ENCODE assay signal across 9 mouse cellular contexts in the genomic region with DNA sequence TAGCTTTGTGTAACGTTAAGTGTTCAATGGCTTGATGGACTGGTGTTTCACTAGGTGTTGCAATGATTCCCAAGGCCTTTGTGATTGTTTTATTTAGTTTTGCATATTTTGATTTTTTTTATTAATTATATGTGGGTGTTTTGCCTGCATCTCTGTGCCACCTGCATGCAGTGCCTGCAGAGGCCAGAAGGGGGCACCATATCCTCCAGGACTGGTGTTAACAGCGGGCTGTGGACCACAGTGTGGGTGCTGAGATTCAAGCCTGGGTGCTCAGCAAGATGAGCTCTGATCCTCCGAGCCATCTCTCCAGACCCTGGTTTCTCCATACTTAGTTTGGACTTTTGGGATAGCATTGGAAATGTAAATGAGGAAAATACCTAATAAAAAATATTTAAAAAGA.
DNase-seq lines count a peak whose midpoint lies in the region; TF ChIP-seq lines count a peak whose summit lies in the region.
"Had no signal": no experiment of that assay in that cellular context is flagged by ENCODE, and none has a peak within 500 bp of the region (broad histone marks: within the 10 kb centered on the region; RNA-seq: fewer than 3 reads in every experiment).

No protein-coding gene starts in this region.

- TF ChIP-seq POLR2A in bone marrow, adult 2 months (IDR thresholded peaks at IDR 0.05; ENCODE audit: borderline replicate concordance, control insufficient read depth, low read depth, low read length): no peak
- no peak for TF ChIP-seq POLR2A in olfactory bulb, adult 2 months (IDR thresholded peaks at IDR 0.05; ENCODE audit: insufficient read depth, low read depth, low read length)

- WGBS in bone marrow, adult 2 months: 81% methylated on average over 3 of the region's 3 CpGs
- 88% methylated on average over 3 of the region's 3 CpGs for WGBS in olfactory bulb, adult 2 months

- peaks cover 9% of the 10 kb centered on the region for H3K36me3 ChIP-seq in E14TG2a.4 (ENCODE audit: insufficient read depth, low read length)
- H3K36me3 ChIP-seq: midbrain, embryonic 15.5 days had no signal

- peak; percentile 43 to 51 for DNase-seq in kidney, postnatal 4 days
- DNase-seq in kidney, postnatal 14 days: no peak
- no peak for DNase-seq in gastrocnemius, postnatal 25 days
- no peak for DNase-seq in right cerebral cortex, postnatal 4 days
- DNase-seq: cerebellum, adult 9-11 months had no signal

- H3K4me1 ChIP-seq in E14TG2a.4 (replicated peaks; ENCODE audit: low read depth, low read length): peaks cover 76% of the 10 kb centered on the region
- no peaks in the 10 kb centered on the region for H3K4me1 ChIP-seq in bone marrow, adult 2 months (ENCODE audit: control insufficient read depth, insufficient read depth, low read length)
- peaks cover 33% of the 10 kb centered on the region for H3K4me1 ChIP-seq in olfactory bulb, adult 2 months (ENCODE audit: control insufficient read depth, insufficient read depth, low read length)

- H3K27me3 ChIP-seq in E14TG2a.4 (ENCODE audit: insufficient read depth, low read length): no peaks in the 10 kb centered on the region
- H3K27me3 ChIP-seq: midbrain, embryonic 15.5 days had no signal

- peak; percentile 97 for TF ChIP-seq CTCF in E14TG2a.4 (conservative IDR thresholded peaks at IDR 0.05; ENCODE audit: low read length)
- peak; percentile 78 for TF ChIP-seq CTCF in bone marrow, adult 2 months (IDR thresholded peaks at IDR 0.05; ENCODE audit: control insufficient read depth, insufficient read depth, low read length)
- peak; percentile 61; the same call in 1 of the 2 replicates for TF ChIP-seq CTCF in olfactory bulb, adult 2 months (IDR thresholded peaks at IDR 0.05; ENCODE audit: insufficient read depth, low read depth, low read length)

- H3K9me3 ChIP-seq in E14TG2a.4 (ENCODE audit: low read length): no peaks in the 10 kb centered on the region
- H3K9me3 ChIP-seq: midbrain, embryonic 15.5 days had no signal

- no peak overlapping the region for H3K27ac ChIP-seq in bone marrow, adult 2 months (ENCODE audit: control insufficient read depth, insufficient read depth, low read depth, low read length, poor library complexity)
- H3K27ac ChIP-seq in olfactory bulb, adult 2 months (ENCODE audit: insufficient read depth, low read depth, low read length): no peak overlapping the region
- H3K27ac ChIP-seq: midbrain, embryonic 15.5 days had no signal

- no peak overlapping the region for H3K4me3 ChIP-seq in E14TG2a.4 (replicated peaks; ENCODE audit: low read length)
- no peak overlapping the region for H3K4me3 ChIP-seq in bone marrow, adult 2 months (replicated peaks; ENCODE audit: control insufficient read depth, low read depth, low read length)
- no peak overlapping the region for H3K4me3 ChIP-seq in olfactory bulb, adult 2 months (ENCODE audit: insufficient read depth, low read depth, low read length)
- H3K4me3 ChIP-seq: midbrain, embryonic 15.5 days had no signal

Comparison
In these comparisons a context has a peak if more than half of its experiments do, and no peak if none do; other contexts are left out.
1. DNase-seq: peak in kidney, postnatal 4 days (2 of 2); none in kidney, postnatal 14 days (single experiment), gastrocnemius, postnatal 25 days (single experiment) and right cerebral cortex, postnatal 4 days (single experiment).
2. Peak in every context shown above with its lines, with median percentiles within 50 percentile points of each other: CTCF ChIP-seq.